Mouse (Mus musculus) lung, postnatal 14 days (tissue): Measurements from ENCODE around the gene Bhlhe41.

ENCODE experiments used
- DNase-seq: peaks from one replicate; pipeline ENCODE4 v3.0.0; 2021

The Bhlhe41 gene

GRCm38 (mm10) chr6:145867111-145867510, 1.8 kb upstream of the Bhlhe41 start:
- DNase-seq: no peak

GRCm38 (mm10) chr6:145865886-145866851, 811 bp upstream of the Bhlhe41 start:
- DNase-seq: peak; percentile 89

GRCm38 (mm10) chr6:145864171-145864570, 1.2 kb downstream of the Bhlhe41 start:
- DNase-seq: no peak

GRCm38 (mm10) chr6:145863065-145863971, 2.0 kb downstream of the Bhlhe41 start:
- DNase-seq: peak; percentile 60

- no peak for DNase-seq
Measured at GRCm38 (mm10) chr6:145862739-145863064, 2.7 kb downstream of the Bhlhe41 start.

- no peak for DNase-seq
Measured at GRCm38 (mm10) chr6:145862321-145862720, 3.0 kb downstream of the Bhlhe41 start.

GRCm38 (mm10) chr6:145861462-145862227, 3.7 kb downstream of the Bhlhe41 start:
- DNase-seq: no peak

- no peak for DNase-seq
Measured at GRCm38 (mm10) chr6:145860350-145860749, 5.0 kb downstream of the Bhlhe41 start.

- DNase-seq: no peak
Measured at GRCm38 (mm10) chr6:145858414-145858813, 6.9 kb downstream of the Bhlhe41 start.

GRCm38 (mm10) chr6:145857428-145857827, 7.9 kb downstream of the Bhlhe41 start:
- no peak for DNase-seq

GRCm38 (mm10) chr6:145855720-145856551, 9.4 kb downstream of the Bhlhe41 start:
- peak; percentile 94 for DNase-seq

GRCm38 (mm10) chr6:145854756-145855155, 10.6 kb downstream of the Bhlhe41 start:
- no peak for DNase-seq

GRCm38 (mm10) chr6:145853356-145854079, 11.8 kb downstream of the Bhlhe41 start:
- DNase-seq: no peak

- no peak for DNase-seq
Measured at GRCm38 (mm10) chr6:145852708-145853107, 12.7 kb downstream of the Bhlhe41 start.

- DNase-seq: no peak
Measured at GRCm38 (mm10) chr6:145851956-145852355, 13.4 kb downstream of the Bhlhe41 start.

- peak; percentile 32 for DNase-seq
Measured at GRCm38 (mm10) chr6:145850789-145851188, 14.6 kb downstream of the Bhlhe41 start.

GRCm38 (mm10) chr6:145847661-145848060, 17.7 kb downstream of the Bhlhe41 start:
- no peak for DNase-seq

GRCm38 (mm10) chr6:145846948-145847347, 18.4 kb downstream of the Bhlhe41 start:
- no peak for DNase-seq

- DNase-seq: no peak
Measured at GRCm38 (mm10) chr6:145846076-145846475, 19.3 kb downstream of the Bhlhe41 start.

- no peak for DNase-seq
Measured at GRCm38 (mm10) chr6:145845611-145846010, 19.7 kb downstream of the Bhlhe41 start.

- no peak for DNase-seq
Measured at GRCm38 (mm10) chr6:145835359-145835758, 30.0 kb downstream of the Bhlhe41 start.
